Mouse (Mus musculus) myocyte (in vitro differentiated cells): Measurements from ENCODE around the gene Cdc42se1. TPM values are rescaled to one million over a fixed set of nuclear protein-coding genes. Genes with fewer than 3 reads are reported as not detected.

Source experiments
- H3K27me3 ChIP-seq: one replicate; pipeline ENCODE4 v1.6.1; 2011; ENCODE audit not compliant: control insufficient read depth, insufficient read depth, insufficient read length
- H3K36me3 ChIP-seq: one replicate; pipeline ENCODE4 v1.6.1; 2011; ENCODE audit not compliant: control insufficient read depth, insufficient read depth
- H3K4me2 ChIP-seq: one replicate; pipeline ENCODE4 v1.6.1; 2011; ENCODE audit warnings: low read depth, control low read depth
- H3K4me3 ChIP-seq: one replicate; pipeline ENCODE4 v1.5.1; 2011; ENCODE audit warnings: mild to moderate bottlenecking, control low read depth, moderate library complexity
- H3K79me2 ChIP-seq: one replicate; pipeline ENCODE4 v1.6.1; 2011; ENCODE audit not compliant: control insufficient read depth, insufficient read depth
- H3ac ChIP-seq: one replicate; pipeline ENCODE4 v1.6.1; 2011; ENCODE audit not compliant: control insufficient read depth, insufficient read length
- CEBPB ChIP-seq: IDR thresholded peaks from 2 replicates; pipeline ENCODE4 v1.6.1; 2011; ENCODE audit warnings: mild to moderate bottlenecking, moderate library complexity; ENCODE audit not compliant: poor library complexity, insufficient read depth, severe bottlenecking
- E2F4 ChIP-seq: IDR thresholded peaks from one replicate; pipeline ENCODE4 v1.6.1; 2011; ENCODE audit warnings: mild to moderate bottlenecking, control low read depth, moderate library complexity; ENCODE audit not compliant: insufficient read depth
- MAX ChIP-seq: IDR thresholded peaks from one replicate; pipeline ENCODE4 v1.6.1; 2011; ENCODE audit warnings: low read depth, mild to moderate bottlenecking, control low read depth
- MYOD1 ChIP-seq, 3 experiments: IDR thresholded peaks; one replicate each; pipeline ENCODE4 v1.6.1; 2011; ENCODE audit warnings: control low read depth in 2 of 3, low read depth in 2 of 3, mild to moderate bottlenecking in 2 of 3, moderate library complexity in 1 of 3; ENCODE audit not compliant: insufficient read length in 2 of 3, control insufficient read depth in 1 of 3
- MYOG ChIP-seq, 3 experiments: IDR thresholded peaks; one replicate each; pipeline ENCODE4 v1.6.1; 2011; ENCODE audit warnings: control low read depth in 2 of 3, low read depth in 2 of 3, mild to moderate bottlenecking in 2 of 3; ENCODE audit not compliant: insufficient read length in 2 of 3, control insufficient read depth in 1 of 3, insufficient read depth in 1 of 3
- POLR2A ChIP-seq: IDR thresholded peaks from one replicate; pipeline ENCODE4 v1.6.1; 2011; ENCODE audit warnings: low read depth, mild to moderate bottlenecking, control low read depth, moderate library complexity; ENCODE audit not compliant: insufficient read length
- POLR2AphosphoS2 ChIP-seq: IDR thresholded peaks from one replicate; pipeline ENCODE4 v1.6.1; 2011; ENCODE audit warnings: low read depth, control low read depth; ENCODE audit not compliant: insufficient read length
- REST ChIP-seq: IDR thresholded peaks from one replicate; pipeline ENCODE4 v1.6.1; 2011; ENCODE audit warnings: mild to moderate bottlenecking, control low read depth, moderate library complexity; ENCODE audit not compliant: insufficient read depth, insufficient read length
- SRF ChIP-seq: IDR thresholded peaks from one replicate; pipeline ENCODE4 v1.6.1; 2011; ENCODE audit warnings: low read depth; ENCODE audit not compliant: control insufficient read depth, insufficient read length
- TCF12 ChIP-seq: IDR thresholded peaks from one replicate; pipeline ENCODE4 v1.6.1; 2011; ENCODE audit warnings: mild to moderate bottlenecking, control low read depth; ENCODE audit not compliant: poor library complexity, insufficient read depth, severe bottlenecking
- TCF3 ChIP-seq: IDR thresholded peaks from one replicate; pipeline ENCODE4 v1.6.1; 2011; ENCODE audit warnings: low read depth, control low read depth; ENCODE audit not compliant: insufficient read length
- USF1 ChIP-seq: IDR thresholded peaks from one replicate; pipeline ENCODE4 v1.6.1; 2011; ENCODE audit warnings: low read depth, mild to moderate bottlenecking, control low read depth, moderate library complexity
- polyA plus RNA-seq: library from polyadenylated mRNA; unstranded; fragments of >200 nt; fragmentation: generic; extraction: Trizol; gene quantifications from one replicate; pipeline ENCODE4 v1.2.1, GENCODE M21; 2012; ENCODE audit warnings: missing spikeins

The Cdc42se1 gene
- polyA plus RNA-seq, 1 experiment = 61.5 TPM

GRCm38 (mm10) chr3:95217255-95218134, 11.0 kb upstream of the Cdc42se1 start, which contains the start of gene Gabpb2:
TSS of gene Gabpb2 (minus strand) at chr3:95217916.
- TF ChIP-seq TCF3 (no peak), SRF (peak; percentile 16), MYOG (IDR thresholded peaks at IDR 0.05; ENCODE audit: control insufficient read depth in 1 of 3, insufficient read depth in 1 of 3, insufficient read length in 2 of 3, low read depth in 2 of 3) (peak in 1 of 3 experiments; percentile 39), E2F4 (peak; percentile 82), TCF12 (no peak), POLR2AphosphoS2 (peak; percentile 99), MYOD1 (IDR thresholded peaks at IDR 0.05; ENCODE audit: control insufficient read depth in 1 of 3, insufficient read length in 2 of 3, low read depth in 2 of 3) (peak in 1 of 3 experiments; percentile 52), USF1 (no peak), POLR2A (peak; percentile 93), CEBPB (no peak), MAX (no peak), REST (no peak)
- Histone ChIP-seq H3K4me2 (peak within 1 kb of the TSS; percentile 89), H3K4me3 (peak within 1 kb of the TSS; percentile 79), H3K36me3 (peaks cover 42% of the 10 kb centered on the region), H3K27me3 (no peaks in the 10 kb centered on the region), H3K79me2 (peaks cover 25% of the 10 kb centered on the region), H3ac (peak within 1 kb of the TSS; percentile 43)

- Histone ChIP-seq H3K79me2 (peaks cover 25% of the 10 kb centered on the region), H3K4me3 (peak overlapping the region; percentile 79), H3ac (no peak overlapping the region), H3K4me2 (peak overlapping the region; percentile 75), H3K27me3 (no peaks in the 10 kb centered on the region), H3K36me3 (peaks cover 39% of the 10 kb centered on the region)
- TF ChIP-seq USF1 (no peak), MYOD1 (IDR thresholded peaks at IDR 0.05; ENCODE audit: control insufficient read depth in 1 of 3, insufficient read length in 2 of 3, low read depth in 2 of 3) (no peak)
These were observed 9.9 kb upstream of the Cdc42se1 start for GRCm38 (mm10) chr3:95218466-95219137.

GRCm38 (mm10) chr3:95223041-95223440, 5.5 kb upstream of the Cdc42se1 start:
- Histone ChIP-seq H3K4me2 (no peak overlapping the region), H3K4me3 (no peak overlapping the region), H3ac (no peak overlapping the region), H3K36me3 (peaks cover 37% of the 10 kb centered on the region), H3K79me2 (peaks cover 57% of the 10 kb centered on the region), H3K27me3 (no peaks in the 10 kb centered on the region)
- TF ChIP-seq CEBPB = no peak
- no peak for TF ChIP-seq MYOG (IDR thresholded peaks at IDR 0.05; ENCODE audit: control insufficient read depth in 1 of 3, insufficient read depth in 1 of 3, insufficient read length in 2 of 3, low read depth in 2 of 3)
- TF ChIP-seq SRF = no peak
- TF ChIP-seq MYOD1 (IDR thresholded peaks at IDR 0.05; ENCODE audit: control insufficient read depth in 1 of 3, insufficient read length in 2 of 3, low read depth in 2 of 3) = no peak
- no peak for TF ChIP-seq REST
- no peak for TF ChIP-seq E2F4
- TF ChIP-seq TCF12 = no peak
- no peak for TF ChIP-seq POLR2AphosphoS2
- no peak for TF ChIP-seq MAX
- no peak for TF ChIP-seq USF1

DNA sequence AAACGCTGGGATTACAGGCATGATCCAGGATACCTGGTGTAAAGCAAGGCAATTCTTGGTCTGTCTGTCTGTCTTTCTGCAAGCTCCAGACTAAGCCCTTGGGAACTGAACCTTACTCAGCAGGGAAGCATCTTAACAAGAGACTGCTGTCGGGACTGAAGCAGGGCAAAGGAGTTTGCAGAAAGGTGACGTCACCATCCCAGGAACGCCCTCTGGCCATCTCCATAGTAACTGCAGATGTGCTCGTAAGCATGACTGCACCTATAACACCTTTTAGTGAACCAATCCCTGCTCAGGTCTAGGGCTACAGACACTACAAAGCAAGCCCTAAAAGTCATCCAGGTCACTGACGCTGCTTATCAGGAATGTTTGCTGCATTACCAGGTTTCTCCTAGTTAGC, 4.2 kb upstream of the Cdc42se1 start:
- Histone ChIP-seq H3K4me2 (no peak overlapping the region), H3K4me3 (no peak overlapping the region), H3K79me2 (peaks cover 62% of the 10 kb centered on the region), H3ac (no peak overlapping the region), H3K36me3 (peaks cover 33% of the 10 kb centered on the region), H3K27me3 (no peaks in the 10 kb centered on the region)
- TF ChIP-seq POLR2AphosphoS2 = no peak
- TF ChIP-seq CEBPB = no peak
- no peak for TF ChIP-seq MYOD1 (IDR thresholded peaks at IDR 0.05; ENCODE audit: control insufficient read depth in 1 of 3, insufficient read length in 2 of 3, low read depth in 2 of 3)
- TF ChIP-seq USF1 = no peak
- no peak for TF ChIP-seq POLR2A

GRCm38 (mm10) chr3:95227214-95227613, 1.3 kb upstream of the Cdc42se1 start:
- Histone ChIP-seq H3K4me2 (peak overlapping the region; percentile 92), H3ac (no peak overlapping the region), H3K36me3 (peaks cover 12% of the 10 kb centered on the region), H3K4me3 (peak overlapping the region; percentile 94), H3K27me3 (no peaks in the 10 kb centered on the region), H3K79me2 (peaks cover 77% of the 10 kb centered on the region)
- no peak for TF ChIP-seq TCF12
- TF ChIP-seq CEBPB = no peak
